Mouse (Mus musculus): ENCODE results near the gene Slc5a10.
"Not testable (repeated sequence)": the region's sequence is repeated elsewhere in the genome, so short reads cannot be mapped to it uniquely, and the experiment has no call there.

Slc5a10 gene

DNA sequence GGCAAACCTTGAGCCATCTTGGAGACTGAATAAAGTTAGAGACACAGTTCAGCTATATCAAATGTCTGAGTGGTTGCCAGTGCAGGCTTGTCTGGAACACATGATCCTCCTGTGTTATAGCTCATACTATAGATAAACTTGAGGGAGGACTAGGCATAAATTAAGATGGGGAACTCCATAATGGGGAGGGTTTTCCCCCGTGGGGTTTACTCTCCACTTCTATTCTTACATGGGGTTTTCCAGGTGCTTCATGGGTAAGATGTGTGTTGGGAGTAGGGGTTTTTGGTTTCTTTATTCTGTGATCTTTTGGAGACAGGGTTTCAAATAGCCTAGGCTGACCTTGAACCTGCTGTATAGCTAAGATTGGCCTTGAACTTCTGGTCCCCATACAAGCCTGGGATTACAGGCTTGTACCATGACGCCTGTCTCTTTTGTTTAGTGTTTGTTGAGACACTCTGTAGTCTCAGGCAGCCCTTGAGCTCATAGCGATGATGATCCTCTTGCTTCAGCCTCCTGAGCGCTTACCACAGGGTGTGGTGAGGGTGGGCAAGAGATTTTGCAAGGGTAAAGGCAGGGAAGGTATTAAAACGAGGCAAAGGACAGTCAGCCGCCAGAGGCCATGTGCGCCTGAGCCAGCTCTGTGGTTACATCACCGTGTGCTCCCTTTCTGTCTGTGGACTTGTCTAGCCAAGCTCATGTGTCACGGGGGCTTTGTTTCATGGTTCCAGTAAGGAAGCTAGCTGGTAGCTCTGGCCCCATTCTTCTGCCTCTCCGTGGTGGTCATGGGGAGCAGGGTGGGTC, 73.3 kb downstream of the Slc5a10 start:
- DNase-seq, result peak in 1 of 2 experiments; percentile 3

DNA sequence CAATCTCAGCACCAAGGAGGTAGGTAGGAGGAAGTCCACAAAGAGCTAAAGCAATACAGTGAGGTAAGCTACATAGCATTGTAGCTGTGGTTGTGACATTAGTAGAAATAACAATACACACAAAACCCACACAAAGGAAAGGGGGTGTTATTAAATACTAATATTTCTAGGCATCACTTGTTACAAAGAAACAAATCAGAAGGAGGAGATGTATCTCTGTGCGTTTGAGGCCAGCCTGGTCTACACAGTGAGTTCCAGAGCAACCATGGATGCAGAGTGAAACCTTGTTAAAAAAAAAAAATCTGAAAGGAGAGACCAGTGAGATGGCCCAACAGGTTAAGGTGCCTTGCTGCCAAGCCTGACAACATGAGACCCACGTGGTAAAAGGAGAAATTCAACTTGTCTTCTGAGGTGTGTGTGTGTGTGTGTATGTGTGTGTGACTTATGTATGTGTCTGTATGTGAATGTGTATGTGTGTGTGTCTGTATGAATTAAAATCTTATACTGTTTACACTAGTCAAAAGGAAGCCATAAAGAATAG, 74.1 kb downstream of the Slc5a10 start:
- DNase-seq, result no peak

DNA sequence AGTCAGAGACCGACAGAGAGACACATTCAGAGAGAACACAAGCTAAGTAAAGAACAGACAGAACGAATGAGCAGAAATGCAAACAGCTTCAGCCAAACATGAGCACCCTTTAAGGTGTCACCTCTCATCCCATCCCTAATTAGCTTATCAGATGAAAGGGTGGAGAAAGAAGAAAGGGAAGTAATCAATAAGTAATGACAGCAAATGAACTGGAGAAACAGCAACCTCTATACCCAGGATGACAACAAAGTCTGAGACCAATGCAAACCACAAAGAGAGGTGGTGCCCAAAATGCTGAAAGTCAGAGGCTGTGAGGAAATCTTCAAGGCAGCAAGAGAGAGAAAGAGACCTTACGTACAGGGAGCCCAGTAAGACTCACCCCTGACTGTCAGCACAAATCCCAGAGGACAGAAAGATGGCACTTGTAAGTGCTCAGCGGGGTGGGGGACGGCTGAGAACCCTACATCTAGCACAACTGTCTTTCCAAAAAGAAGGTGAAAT, 75.2 kb downstream of the Slc5a10 start:
- peak in 1 of 2 experiments; percentile 1 for DNase-seq

DNA sequence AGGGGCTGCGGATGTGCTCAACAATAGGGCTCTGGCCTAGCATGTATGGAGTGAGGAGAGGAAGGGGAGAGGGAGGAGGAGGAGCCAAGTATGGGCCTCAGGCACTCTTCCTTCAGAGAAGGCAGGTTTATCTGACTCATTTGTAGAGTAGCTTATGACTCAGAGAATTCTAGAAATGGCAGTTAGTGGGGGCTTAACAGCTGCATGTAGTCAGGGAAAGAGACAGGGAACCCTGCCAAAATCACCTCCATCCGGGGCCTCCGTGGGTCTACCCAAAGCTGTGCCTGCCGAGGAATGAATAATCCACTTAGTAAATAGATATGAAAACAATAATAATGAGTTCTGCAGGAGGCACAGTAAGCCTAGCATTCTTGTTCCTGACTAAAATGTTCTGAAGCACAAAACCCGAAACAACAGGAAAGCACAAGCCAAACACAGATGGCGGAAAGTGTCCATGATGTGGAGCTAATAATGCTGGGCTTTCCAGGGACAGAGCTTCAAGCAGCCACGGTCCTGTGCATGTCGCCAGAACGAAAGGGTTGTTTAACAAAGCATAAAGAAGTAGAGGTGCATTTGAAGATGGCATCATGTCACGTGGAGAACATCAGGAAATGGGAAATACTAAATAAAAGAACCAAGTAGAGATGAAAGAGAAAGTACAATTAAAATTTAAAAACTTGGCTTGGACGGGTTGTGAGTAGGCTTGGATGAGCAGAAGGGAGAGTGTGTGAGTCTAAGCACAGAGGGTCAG, 75.9 kb downstream of the Slc5a10 start:
- DNase-seq, result peak; percentile 57 to 68

DNA sequence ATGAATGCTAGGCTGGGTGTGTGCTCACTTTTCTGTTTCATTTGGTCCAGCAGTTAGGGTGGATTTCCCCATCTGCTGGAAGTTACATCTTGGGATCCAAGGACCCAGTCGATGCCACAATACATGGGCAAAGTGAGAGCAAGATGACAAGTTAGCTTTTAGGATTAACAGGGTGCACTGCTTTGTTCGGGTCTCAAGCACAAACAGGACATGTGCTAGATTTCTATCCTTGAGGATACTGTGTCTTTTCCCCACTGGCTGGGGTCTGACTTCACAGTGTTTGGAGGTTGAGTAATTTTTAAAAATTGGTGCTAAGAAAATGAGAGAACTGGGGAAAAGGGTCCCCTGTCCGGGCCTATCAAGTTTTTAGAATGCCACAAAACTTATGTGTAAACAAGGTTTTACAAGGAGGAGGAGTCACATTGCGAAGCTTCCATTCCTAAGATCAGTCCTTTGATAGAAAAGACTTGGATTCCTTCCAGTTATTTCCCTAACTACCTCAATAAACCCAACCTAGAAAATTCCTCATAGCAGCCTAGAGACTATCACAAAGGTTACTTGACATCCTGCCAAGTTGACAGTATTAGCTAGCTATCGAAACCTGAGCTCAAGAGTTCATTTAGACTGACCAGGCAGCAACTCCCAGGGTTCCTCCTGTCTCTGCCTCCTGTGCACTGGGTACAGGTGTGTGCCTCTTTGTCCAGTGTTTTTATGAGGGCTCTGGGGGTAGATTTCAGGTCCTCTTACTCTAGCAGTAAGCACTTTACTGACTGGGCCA, 77.3 kb downstream of the Slc5a10 start:
- DNase-seq, result no peak

DNA sequence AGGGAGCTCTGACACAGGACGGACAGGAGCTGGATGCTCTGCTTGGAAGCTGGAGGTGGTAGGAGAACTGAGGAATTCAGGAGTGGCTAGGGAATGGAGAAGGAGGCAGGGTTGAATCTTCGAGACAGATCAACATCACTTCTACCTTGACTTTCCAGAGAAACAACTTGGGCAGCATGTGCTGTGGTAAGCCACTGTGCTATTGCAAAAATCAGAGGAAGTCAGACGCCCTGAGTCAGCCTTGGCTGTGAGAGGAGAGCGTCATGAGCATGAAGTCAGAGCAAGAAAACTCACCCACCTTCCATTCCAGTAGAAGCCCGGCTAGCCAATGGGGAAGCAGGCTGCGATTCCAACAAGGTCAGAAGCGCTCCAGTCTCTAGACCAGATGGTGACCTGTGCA, 78.5 kb downstream of the Slc5a10 start:
- DNase-seq, result no peak

DNA sequence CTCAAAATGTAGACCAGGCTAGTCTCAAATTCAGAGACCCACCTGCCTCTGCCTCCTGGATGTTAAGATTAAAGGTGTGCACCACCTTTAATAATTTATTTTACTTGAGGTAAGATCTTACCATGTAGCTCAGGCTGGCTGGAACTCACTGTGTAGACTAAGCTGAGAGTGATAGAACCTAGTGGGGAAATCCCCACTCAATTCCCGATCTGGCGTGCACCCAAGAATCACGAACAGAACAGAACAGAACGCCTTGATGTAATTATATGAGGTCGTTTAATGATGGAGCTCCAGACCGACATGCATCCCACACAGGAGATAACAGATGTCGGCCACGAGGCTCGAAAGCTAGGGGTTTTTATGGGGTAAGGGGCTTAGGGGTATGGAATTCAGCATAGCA, 80.0 kb downstream of the Slc5a10 start:
- peak in 1 of 2 experiments; percentile 1 for DNase-seq

DNA sequence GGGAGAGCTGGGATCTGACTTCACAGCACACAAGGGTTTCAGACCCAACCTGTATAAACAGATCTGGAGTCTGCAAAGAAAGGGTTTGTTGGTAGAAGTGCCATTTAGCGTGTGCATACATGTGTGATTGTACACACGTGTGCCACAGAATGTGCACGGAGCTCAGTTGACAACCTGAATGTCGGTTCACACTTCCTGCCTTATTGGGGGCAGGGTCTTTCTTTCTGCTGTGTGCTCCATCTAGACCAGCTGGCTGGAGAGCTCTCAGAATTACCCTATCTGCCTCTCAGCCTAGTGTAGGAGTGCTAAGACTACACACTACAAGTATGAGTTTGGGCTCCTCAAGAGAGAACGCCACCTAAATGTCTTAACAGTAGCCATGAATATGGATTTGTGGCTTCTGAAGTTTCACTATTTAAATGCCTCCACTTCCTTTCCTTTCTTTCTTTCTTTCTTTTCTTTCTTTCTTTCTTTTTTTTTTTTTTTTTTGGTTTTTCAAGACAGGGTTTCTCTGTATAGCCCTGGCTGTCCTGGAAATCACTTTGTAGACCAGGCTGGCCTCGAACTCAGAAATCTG, 80.9 kb downstream of the Slc5a10 start:
- DNase-seq, result no peak

DNA sequence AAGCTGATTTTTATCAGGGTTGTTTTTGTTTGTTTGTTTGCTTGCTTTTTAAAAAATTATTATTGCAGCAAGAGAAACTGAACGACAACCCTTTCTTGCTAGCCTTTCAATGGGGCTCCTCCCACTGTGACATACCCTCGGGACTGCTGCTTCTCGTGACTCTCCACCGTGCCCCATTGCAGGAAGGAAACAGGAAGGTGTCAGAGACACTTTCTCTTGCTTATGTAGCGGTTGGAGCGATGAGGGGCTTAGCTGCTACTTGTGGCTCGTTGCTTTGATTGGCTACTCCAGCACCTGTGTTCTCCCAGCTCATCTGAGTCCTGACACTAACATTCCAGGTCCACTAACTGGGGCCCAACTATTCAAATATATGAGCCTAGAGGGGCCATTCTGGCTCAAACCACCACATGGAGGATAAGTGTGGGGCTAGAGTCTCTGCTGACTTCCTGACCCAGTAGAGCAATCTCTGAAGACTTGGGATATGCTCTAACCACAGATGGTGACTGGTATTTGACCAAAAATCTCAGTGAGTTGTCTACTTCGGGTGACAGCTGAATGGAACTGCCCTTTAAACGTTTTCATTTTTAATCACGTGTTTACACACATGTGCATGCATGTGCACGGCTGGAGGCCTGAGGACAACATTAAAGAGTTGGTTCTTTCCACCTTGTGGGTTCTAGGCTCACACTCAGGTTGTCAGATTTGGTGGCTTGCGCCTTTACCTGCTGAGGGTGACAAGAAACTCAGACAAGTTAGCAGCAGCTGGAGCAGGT, 81.7 kb downstream of the Slc5a10 start:
- no peak for DNase-seq

DNA sequence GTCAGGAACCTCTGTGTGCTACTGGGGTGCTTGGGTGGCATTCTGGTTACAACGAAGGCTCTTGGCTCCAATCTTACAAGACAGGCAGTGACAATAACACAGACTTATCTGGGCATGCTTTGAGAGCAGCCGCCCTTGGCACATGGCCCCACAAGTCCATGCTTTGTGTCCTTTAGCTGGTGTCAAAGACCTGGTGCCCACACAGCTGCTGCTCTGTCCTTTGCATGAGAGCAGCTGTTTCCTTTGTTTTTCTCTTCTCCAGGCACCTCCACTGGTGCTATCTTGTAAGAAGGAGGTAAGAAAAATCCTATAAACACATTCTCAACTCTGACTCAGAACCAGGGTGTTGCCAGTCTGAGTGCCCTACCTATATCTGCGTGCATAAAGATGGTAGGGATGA, 82.8 kb downstream of the Slc5a10 start:
- no peak for DNase-seq

DNA sequence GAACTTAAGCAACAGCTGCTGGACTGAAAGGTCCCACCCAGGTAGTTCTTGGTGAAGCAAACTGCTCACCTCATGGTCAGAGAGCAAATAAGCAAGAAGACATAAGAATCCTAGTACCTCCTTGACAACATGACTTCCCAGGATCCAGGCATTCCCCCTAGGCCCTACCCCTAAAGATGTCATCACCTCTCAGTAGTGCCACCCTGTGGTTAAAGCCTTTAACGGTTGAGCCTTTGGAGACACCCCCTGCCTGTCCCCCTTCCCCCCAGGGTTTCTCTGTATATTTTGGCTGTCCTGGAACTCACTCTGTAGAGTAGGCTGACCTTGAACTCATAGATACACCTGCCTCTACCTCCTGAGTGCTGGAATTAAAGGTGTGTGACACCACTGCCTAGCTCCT, 83.2 kb downstream of the Slc5a10 start:
- no peak for DNase-seq

DNA sequence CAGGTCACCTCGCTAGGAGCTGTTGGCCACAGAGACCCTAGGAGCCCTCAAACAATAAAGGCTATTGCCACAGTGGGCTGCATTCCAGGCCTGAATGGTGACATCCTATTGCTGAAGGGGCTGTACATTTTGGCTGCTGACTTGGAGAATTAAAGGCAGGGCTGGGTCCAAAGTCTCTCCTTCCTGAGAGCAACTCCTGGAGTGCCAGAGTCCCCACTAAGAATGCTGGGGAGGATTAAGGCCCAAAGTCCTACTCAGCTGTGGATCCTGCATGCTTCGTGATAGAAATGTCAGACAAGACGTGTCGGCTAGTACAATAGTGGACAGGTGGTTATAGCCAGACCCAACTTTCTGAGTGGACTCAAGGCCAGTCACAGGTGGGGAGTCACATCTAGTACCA, 84.3 kb downstream of the Slc5a10 start:
- not testable (repeated sequence) for DNase-seq

DNA sequence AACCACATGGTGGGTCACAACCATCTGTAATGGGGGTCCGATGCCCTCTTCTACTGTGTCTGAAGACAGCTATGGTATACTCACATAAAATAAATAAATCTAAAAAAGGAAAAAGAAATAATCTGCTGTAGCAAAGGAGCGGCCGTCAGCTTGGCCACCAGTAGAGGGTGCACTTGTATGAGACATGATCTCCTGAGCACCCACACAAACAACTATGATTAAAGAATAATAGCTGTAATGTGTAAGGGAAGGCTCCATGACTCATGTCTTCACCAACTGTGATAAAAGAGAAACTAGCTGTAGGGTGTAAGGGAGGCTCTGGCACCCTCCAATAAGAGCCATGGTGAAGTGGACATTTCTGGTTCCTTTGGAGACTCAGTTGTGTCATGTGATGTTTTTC, 91.0 kb downstream of the Slc5a10 start:
- DNase-seq, result peak; percentile 59 to 64

DNA sequence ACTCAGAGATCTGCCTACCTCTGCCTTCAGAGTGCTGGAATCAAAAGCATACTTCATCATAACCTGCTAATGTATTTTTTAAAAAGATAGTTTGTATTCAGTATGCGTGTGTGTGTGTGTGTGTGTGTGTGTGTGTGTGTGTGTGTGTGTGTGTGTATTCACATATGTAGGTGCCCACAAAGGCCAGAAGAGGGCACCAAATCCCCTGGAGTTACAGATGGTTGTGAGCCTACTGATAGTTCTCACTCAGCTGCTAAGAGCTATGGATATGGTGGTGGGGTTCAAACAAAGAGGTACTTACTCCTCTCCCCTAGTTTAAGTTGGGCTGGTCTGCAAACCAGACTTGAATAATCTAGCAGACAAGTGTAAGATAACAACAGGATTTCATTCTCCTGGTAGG, 94.1 kb downstream of the Slc5a10 start:
- DNase-seq, result no peak

DNA sequence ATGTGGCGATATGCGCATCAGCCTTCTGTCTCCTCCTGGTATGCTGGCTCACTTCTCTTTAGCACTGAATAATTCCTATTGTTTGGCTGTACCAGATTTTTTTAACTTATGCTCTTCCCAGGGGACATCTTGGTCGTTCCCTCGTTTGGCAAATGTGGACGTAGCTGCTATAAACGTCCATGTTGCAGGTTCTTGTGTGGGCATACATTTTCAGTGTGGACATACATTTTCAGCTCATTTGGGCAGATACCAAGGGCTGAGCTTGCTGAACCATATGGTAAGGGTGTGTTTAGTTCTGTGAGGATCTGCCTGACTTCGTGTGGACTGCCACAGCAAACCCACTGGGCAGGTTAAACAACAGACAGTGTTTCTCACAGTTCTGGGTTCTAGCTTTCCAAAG, 95.5 kb downstream of the Slc5a10 start:
- no peak for DNase-seq

Data from cerebellum, postnatal 10 days (tissue).